Mouse (Mus musculus): ENCODE data around the gene Aes. TPM values are rescaled to one million over a fixed set of nuclear protein-coding genes. Genes with fewer than 3 reads are reported as not detected.
A peak's percentile ranks its signal among the peaks of the same experiment; 100 is the strongest.

The Aes gene
- total RNA-seq, 2 experiments from 2014 or later: 238 to 345 TPM

GRCm38 (mm10) chr10:81593935-81594334 lies 34.6 kb downstream of the Aes start:
- no peak for ATAC-seq (ENCODE audit: poor library complexity, severe bottlenecking)

DNA sequence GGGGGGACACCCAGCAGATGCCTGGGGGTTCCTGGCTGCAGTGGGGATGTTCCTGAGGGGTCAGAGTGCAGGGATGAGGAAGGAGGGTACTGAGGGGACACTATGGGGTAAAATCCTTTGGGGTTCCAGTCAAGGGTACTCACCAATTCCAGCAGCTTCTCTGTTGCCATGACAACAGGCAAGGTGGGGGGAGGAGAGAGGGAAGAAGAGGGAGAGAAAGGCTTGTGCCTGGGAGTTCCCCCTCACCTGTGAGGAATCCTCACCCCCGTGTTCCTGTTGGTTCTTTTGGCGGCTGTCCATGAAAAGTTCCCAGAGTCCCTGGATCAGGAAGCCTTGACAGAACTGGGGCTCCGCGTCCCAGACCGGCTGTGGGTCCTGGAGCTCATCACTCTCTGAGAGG lies 36.3 kb downstream of the Aes start:
- ATAC-seq (ENCODE audit: poor library complexity, severe bottlenecking): no peak

DNA sequence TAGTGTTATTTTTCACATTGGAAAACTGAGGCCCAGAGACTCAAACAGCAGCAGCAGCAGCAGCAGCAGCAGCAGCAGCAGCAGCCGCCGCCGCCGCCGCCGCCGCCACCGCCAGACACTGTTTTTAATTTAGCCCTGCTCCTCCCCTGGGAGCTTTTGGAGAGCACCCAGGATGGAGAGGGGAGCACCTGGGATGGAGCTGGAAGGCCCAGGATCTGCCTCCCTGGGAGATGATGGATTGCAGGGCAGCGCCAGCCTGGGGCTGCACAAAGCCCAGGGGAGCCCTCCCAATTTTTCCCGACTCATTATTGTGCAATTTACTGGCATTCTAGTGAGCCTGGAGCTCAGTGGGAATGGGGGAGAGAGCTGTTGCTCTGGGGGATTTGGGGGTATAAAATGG lies 37.3 kb downstream of the Aes start:
- ATAC-seq (ENCODE audit: poor library complexity, severe bottlenecking): no peak

DNA sequence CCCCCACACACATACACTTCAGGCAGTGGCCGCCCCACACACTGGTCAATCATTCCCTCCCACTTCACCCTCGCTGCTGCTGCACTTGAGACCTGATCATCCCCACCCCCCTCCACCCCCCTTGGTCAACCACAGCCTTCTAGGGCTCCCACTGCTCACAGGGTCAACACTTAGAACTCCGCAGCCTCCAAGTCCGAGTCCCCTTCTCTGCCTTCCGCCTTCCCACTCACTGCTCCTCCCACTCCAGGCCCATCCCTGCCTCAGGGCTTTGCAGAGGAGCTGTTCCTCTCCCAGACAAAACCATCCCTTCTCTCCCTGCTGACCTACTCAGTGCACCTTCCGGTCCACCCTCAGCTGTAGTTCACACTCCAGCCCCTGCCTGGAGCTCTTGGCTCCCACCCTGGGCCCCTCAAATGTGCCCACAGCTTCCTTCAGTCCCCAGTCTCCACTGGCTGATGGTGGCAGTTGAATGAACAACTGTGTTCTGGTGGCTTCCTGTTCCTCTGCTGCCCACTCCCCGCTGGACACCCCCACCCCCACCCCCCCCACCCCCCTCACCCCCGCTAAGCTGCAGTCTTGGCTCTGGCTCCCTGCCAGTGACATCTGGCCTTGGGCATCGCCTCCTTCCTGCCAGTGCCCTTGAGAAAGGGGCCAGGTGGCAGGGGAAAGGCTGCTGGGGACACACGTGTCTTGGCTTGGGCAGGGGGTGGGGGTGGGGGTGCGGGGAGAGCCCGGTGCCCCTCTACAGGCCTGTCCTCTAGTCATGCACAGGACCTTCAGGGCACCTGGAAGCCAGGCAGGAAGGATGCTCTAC lies 38.1 kb downstream of the Aes start:
- ATAC-seq (ENCODE audit: poor library complexity, severe bottlenecking): peak; percentile 30; the same call in 1 of the 2 replicates

- no peak for ATAC-seq (ENCODE audit: poor library complexity, severe bottlenecking)
These were observed 39.1 kb downstream of the Aes start for GRCm38 (mm10) chr10:81598342-81598741.

DNA sequence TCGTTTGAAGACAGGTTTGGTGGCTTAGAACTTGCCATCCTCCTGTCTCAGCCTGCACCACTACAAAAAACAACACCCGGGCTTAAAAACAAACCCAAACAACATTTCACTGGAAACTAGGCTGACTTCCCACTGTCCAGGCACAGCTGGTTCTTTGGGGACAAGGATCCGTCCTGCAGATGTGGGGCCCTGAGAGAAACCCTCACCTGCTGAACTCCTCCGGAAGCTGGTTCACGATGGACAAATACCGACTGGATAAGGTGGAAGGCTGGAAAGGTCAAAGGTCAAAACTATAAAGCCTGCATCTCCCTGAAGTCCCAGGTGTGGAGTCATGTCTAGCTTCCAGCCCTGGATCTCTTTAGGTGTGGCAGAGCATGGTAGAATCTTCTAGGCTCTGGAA lies 39.6 kb downstream of the Aes start:
- no peak for ATAC-seq (ENCODE audit: poor library complexity, severe bottlenecking)

DNA sequence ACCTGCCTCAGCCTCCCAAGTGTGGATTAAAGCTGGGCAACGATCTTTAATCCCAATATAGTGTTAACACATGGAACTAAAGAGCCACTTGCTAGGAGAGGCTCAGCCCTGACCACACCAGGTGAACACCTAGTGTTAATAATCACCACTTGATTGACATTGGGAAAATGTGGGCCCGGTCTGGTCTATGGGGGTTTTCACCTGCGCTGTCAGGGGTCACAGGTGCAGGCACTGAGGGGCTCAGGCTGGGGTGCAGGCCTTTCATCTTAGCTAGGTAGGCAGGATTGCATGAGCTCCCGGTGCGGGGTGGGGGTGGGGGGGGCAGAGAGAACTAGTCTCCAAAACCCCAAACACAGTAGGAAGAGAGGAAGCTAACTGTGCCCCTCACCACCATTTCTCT lies 40.3 kb downstream of the Aes start:
- ATAC-seq (ENCODE audit: poor library complexity, severe bottlenecking): no peak

- ATAC-seq (ENCODE audit: poor library complexity, severe bottlenecking): no peak
These were observed 40.8 kb downstream of the Aes start for GRCm38 (mm10) chr10:81600096-81600495.

DNA sequence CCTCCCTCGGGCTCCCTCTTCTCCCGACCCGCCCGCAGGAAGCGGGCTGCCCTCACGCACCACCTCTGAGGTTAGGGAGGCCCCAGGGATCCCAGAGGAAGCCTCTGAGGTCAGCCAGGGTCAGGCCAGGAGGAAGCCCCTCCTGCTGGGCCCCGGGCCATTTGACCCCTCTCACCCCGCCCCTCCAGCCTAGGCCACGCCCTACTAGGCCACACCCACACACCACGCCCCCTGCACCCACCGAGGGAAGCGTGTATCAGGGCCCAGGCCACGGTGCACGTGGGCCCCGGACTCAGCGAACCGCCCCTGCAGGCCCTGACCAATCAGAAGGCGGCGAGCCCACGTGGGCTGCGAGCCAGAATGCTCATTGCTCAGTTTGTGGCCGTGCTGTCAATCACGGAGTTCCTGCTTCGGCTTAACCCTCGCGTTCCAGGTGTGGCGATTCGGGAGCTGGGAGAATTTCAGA lies 41.5 kb downstream of the Aes start, which contains the start of gene Tle6:
TSS of gene Tle6 (minus strand) at position 336 of the 466 bp plus-strand sequence.
- ATAC-seq (ENCODE audit: poor library complexity, severe bottlenecking): peak; percentile 80

- ATAC-seq (ENCODE audit: poor library complexity, severe bottlenecking): no peak
These were observed 42.2 kb downstream of the Aes start for GRCm38 (mm10) chr10:81601396-81601905.

- ATAC-seq (ENCODE audit: poor library complexity, severe bottlenecking): peak; percentile 31
These were observed 43.5 kb downstream of the Aes start for GRCm38 (mm10) chr10:81602741-81603151.

DNA sequence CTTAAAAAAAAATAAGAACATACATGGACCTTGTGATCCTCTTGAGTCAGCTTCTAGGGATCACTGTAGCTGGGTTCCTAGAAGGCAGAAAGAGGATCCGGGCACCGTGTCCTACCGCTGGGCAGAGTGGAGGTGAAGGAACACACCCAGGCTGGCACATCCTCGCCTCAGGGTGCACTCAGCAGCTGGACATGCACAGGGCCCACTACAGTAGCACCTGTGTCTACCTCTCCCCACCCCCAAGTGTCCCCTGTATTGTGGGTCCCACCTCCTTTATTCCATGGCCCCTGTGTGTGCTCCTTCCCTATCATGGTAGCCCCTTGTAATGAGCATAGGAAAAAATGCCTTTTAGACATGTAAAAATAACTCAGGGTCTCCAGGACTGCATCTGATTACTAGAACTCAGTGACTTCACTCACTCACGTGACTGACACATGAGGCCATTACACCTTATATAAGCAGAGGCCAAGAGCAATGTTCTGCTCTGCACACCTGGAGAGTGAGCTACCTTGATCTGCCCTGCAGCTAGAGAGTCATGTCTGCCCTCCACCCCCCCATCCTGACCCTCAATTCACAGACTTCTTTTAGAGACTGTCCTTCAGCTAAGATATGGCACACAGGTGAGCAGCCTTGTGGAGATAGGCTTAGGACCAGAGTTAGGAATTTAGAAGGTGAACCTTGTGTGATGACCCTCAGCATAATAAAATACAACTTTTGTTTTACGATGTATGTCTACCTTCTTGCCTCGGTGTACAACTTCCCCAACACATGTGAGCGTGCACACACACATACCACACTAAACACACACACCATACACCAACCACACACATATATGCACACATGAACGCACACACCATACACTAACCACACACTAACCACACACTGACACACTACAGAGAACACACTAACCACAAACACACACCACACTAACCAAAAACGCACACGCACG lies 45.0 kb downstream of the Aes start:
- ATAC-seq (ENCODE audit: poor library complexity, severe bottlenecking): no peak

DNA sequence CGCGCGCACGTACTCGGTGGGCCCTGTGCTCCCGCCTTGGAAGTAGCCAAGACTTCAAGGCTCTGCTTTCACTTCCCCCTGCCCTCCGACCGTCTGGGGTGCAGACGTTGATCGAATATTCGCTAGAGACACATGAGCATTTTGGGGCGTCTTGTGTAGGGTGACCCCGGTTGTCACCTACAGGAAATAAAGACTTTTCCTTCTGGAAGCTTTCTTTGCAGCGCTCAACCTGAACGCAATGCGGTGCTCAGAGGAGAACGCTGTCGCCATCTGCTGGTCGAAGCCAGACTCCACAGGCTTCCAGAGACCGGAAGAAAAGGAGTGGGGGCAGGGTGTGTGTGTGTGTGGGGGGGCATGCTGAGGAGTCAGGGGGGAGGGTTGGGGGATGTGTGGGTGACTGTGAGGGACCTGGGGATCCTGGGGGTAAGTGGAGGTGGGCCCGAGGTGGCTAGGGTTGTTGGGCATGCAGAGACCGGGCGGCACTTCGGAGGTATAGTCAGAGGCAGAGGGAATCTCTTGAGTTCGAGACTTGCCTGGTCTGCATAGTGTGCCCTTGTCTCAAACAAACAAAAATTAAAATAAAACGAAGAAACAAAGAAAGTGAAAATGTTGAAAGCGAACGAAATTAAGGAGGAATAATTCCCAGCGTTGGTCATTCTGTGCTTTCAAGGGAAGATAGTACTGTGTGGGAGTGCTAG lies 45.8 kb downstream of the Aes start:
- peak; percentile 50 for ATAC-seq (ENCODE audit: poor library complexity, severe bottlenecking)

DNA sequence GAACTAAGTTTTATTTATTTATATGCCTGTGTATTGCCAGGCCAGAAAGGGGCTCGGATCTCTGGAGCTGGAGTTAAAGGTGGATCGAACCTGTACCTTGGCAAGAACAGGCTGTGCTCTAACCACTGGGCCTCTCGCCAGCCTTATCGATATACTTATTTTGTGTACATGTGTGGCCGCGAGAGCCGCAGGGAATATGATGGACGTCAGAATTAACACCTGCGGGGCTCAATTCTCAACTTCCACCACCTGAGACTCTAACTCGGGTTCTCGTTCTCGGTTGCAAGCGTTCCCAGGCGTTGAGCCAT lies 46.3 kb downstream of the Aes start:
- ATAC-seq (ENCODE audit: poor library complexity, severe bottlenecking): no peak

DNA sequence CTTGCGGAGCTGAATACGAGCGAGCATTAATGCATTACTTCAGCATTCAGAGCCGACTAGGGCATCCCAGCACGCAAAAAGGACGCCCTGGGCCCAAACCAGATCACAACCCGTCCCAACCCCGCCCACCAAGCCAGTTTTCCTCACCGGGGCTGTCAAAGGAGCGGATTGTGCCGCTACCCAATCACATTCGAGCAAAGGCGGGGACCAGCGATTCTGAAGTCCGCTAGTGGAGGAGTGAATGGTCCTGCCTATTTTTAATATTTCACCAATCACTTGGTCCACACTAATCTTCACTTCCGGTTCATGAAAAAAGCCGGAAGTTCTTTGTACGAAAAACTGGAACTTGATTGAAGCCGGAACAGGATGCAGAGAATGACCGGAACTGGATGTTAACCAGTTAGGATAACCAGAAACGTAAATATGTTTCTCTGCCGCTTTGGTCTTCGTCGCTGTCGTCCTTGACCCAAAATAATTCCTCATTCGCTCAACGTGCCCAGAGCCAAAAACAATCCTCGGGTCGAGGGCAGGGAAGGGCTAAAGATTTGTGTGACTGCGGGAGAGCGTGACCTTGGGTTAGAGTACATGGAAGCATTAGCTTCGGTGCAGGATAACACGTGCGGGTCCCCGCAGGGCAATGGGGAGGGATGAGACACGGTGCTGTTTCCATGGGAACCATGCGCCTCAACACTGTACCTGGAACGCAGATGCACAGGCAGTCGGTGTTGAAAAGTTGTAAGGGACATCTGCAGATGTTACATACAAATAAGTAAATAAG lies 46.9 kb downstream of the Aes start, which contains the start of gene BC025920:
TSS of gene BC025920 (plus strand) at position 297 of the 778 bp plus-strand sequence.
- ATAC-seq (ENCODE audit: poor library complexity, severe bottlenecking): peak; percentile 85

DNA sequence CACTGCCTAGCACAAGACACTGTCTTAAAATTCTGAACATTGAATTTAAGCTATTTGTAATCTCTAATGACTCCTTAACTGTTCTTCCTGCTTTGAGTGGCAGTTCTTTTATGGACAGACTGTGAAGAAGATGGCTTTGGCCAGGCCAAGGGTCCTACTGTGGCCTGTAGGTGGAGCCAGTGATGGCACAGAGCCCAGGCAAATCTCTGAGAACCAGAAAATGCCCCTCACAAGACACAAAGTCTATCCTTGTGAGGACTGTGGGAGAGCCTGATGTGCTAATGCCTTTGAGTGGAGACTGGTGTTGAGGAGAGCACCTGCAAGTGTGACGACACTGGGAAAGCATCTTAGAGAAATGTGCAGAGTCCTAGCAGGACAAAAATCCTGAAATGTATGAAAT lies 49.0 kb downstream of the Aes start:
- ATAC-seq (ENCODE audit: poor library complexity, severe bottlenecking): no peak

GRCm38 (mm10) chr10:81612779-81613178 lies 53.5 kb downstream of the Aes start:
- no peak for ATAC-seq (ENCODE audit: poor library complexity, severe bottlenecking)

- no peak for ATAC-seq (ENCODE audit: poor library complexity, severe bottlenecking)
These were observed 56.2 kb downstream of the Aes start for GRCm38 (mm10) chr10:81615486-81615885.
